Comparison of ENCODE assay signal across 15 mouse cellular contexts in genomic region chr14:56186946-56187345, GRCm38 (mm10). TPM values are rescaled to one million over a fixed set of nuclear protein-coding genes. Genes with fewer than 3 reads are reported as not detected.
DNase-seq lines count a peak whose midpoint lies in the region; ATAC-seq and TF ChIP-seq lines count a peak whose summit lies in the region.
"Had no signal": no experiment of that assay in that cellular context is flagged by ENCODE, and none has a peak within 500 bp of the region (broad histone marks: within the 10 kb centered on the region; RNA-seq: fewer than 3 reads in every experiment).

No protein-coding gene starts in this region.

- TF ChIP-seq CTCF in kidney, adult 2 months (conservative IDR thresholded peaks at IDR 0.05; ENCODE audit: insufficient read depth, insufficient read length, low read depth, low read length), result 0 out of 2 replicates have a peak, but pooled peaks have one; percentile 17
- no peak for TF ChIP-seq CTCF in thymus, adult 2 months (IDR thresholded peaks at IDR 0.05; ENCODE audit: borderline replicate concordance, control insufficient read depth, extremely low read depth, insufficient read depth, low read length, poor library complexity)

- no peaks in the 10 kb centered on the region for H3K36me3 ChIP-seq in kidney, adult 2 months (ENCODE audit: control insufficient read depth, insufficient read depth, low read length)
- no peaks in the 10 kb centered on the region for H3K36me3 ChIP-seq in thymus, adult 2 months (ENCODE audit: control insufficient read depth, insufficient read depth, low read length)
- H3K36me3 ChIP-seq: heart, embryonic 15.5 days; limb, embryonic 15.5 days had no signal

- no peaks in the 10 kb centered on the region for H3K4me1 ChIP-seq in kidney, adult 2 months (ENCODE audit: control insufficient read depth, insufficient read depth, low read length)
- H3K4me1 ChIP-seq in thymus, adult 2 months (replicated peaks; ENCODE audit: control insufficient read depth, insufficient read depth, low read length), result no peaks in the 10 kb centered on the region
- H3K4me1 ChIP-seq: heart, embryonic 15.5 days; limb, embryonic 15.5 days had no signal

- no peak for ATAC-seq in erythroblast, adult 5-6 weeks (replicated peaks; ENCODE audit: low FRiP score, poor library complexity, severe bottlenecking)
- ATAC-seq: inflammation-experienced regulatory T-cells, adult 6 months had no signal

- DNase-seq in kidney, adult 2 months, result no peak
- DNase-seq in kidney, adult 8-10 months, result no peak
- peak; percentile 17 for DNase-seq in thymus, adult 2 months
- DNase-seq in thymus, adult 18-20 months, result no peak
- peak; percentile 29 for DNase-seq in adrenal gland, postnatal 25 days
- DNase-seq in right cerebral cortex, postnatal 4 days, result no peak

- no peaks in the 10 kb centered on the region for H3K27me3 ChIP-seq in kidney, adult 2 months (replicated peaks; ENCODE audit: control insufficient read depth, insufficient read depth, low read length)
- H3K27me3 ChIP-seq in thymus, adult 2 months (ENCODE audit: control insufficient read depth, insufficient read depth, low read length), result no peaks in the 10 kb centered on the region
- H3K27me3 ChIP-seq: heart, embryonic 15.5 days; limb, embryonic 15.5 days had no signal

- H3K4me3 ChIP-seq in kidney, adult 2 months (ENCODE audit: insufficient read depth, low read depth, low read length), result no peak overlapping the region
- H3K4me3 ChIP-seq in thymus, adult 2 months (ENCODE audit: control insufficient read depth, insufficient read depth, low read length), result no peak overlapping the region
- H3K4me3 ChIP-seq: heart, embryonic 15.5 days; limb, embryonic 15.5 days had no signal

- TF ChIP-seq POLR2A in kidney, adult 2 months (IDR thresholded peaks at IDR 0.05; ENCODE audit: low read depth, low read length), result no peak
- no peak for TF ChIP-seq POLR2A in thymus, adult 2 months (IDR thresholded peaks at IDR 0.05; ENCODE audit: control insufficient read depth, extremely low read depth, insufficient read depth, low read length, poor library complexity)

- H3K27ac ChIP-seq in kidney, adult 2 months (ENCODE audit: insufficient read depth, low read depth, low read length), result no peak overlapping the region
- H3K27ac ChIP-seq in thymus, adult 2 months (ENCODE audit: control insufficient read depth, insufficient read depth, low read length), result no peak overlapping the region
- H3K27ac ChIP-seq: heart, embryonic 15.5 days; limb, embryonic 15.5 days had no signal

- WGBS in kidney, adult 2 months, result 55% methylated on average over 6 of the region's 6 CpGs
- 62% methylated on average over 6 of the region's 6 CpGs for WGBS in thymus, adult 2 months

RNA-seq across cellular contexts. Expression of gene Gzmn, which starts 12.5 kb away (rescaled TPM):
- not detected in 2 replicates for polyA plus RNA-seq in kidney, adult 2 months (2012; rRNA removed)
- not detected in 2 replicates for polyA plus RNA-seq in thymus, adult 2 months (2012; rRNA removed)
- not detected in 2 replicates for total RNA-seq in adrenal gland, postnatal 25 days (2021)
- total RNA-seq in erythroblast, adult 5-6 weeks (2015; ENCODE audit: low replicate concordance), result not detected in 2 replicates
- total RNA-seq in erythroblast, adult 5-6 weeks (2017; ENCODE audit: low replicate concordance), result not detected in 2 replicates
- total RNA-seq: layer of hippocampus, adult 8-10 months had no signal
- polyA plus RNA-seq: embryonic facial prominence, embryonic 14.5 days; heart, embryonic 15.5 days; inflammation-experienced regulatory T-cells, adult 6 months; limb, embryonic 15.5 days; midbrain, embryonic 11.5 days; neural tube, embryonic 14.5 days; stomach, embryonic 14.5 days had no signal

RNA-seq across cellular contexts. Expression of gene Gzmf, which starts 24.3 kb away (rescaled TPM):
- polyA plus RNA-seq in kidney, adult 2 months (2012; rRNA removed), result not detected in 2 replicates
- polyA plus RNA-seq in thymus, adult 2 months (2012; rRNA removed), result 0.24 TPM in 1 of 2 replicates, not detected in the other
- total RNA-seq in adrenal gland, postnatal 25 days (2021), result not detected in 2 replicates
- not detected in 2 replicates for total RNA-seq in erythroblast, adult 5-6 weeks (2015; ENCODE audit: low replicate concordance)
- not detected in 2 replicates for total RNA-seq in erythroblast, adult 5-6 weeks (2017; ENCODE audit: low replicate concordance)
- total RNA-seq: layer of hippocampus, adult 8-10 months had no signal
- polyA plus RNA-seq: embryonic facial prominence, embryonic 14.5 days; heart, embryonic 15.5 days; inflammation-experienced regulatory T-cells, adult 6 months; limb, embryonic 15.5 days; midbrain, embryonic 11.5 days; neural tube, embryonic 14.5 days; stomach, embryonic 14.5 days had no signal

RNA-seq across cellular contexts. Expression of gene Gzmg, which starts 27.6 kb away (rescaled TPM):
- not detected in 2 replicates for polyA plus RNA-seq in kidney, adult 2 months (2012; rRNA removed)
- polyA plus RNA-seq in thymus, adult 2 months (2012; rRNA removed), result not detected in 2 replicates
- not detected in 2 replicates for total RNA-seq in adrenal gland, postnatal 25 days (2021)
- total RNA-seq in erythroblast, adult 5-6 weeks (2015; ENCODE audit: low replicate concordance), result not detected in 2 replicates
- not detected in 2 replicates for total RNA-seq in erythroblast, adult 5-6 weeks (2017; ENCODE audit: low replicate concordance)
- total RNA-seq: layer of hippocampus, adult 8-10 months had no signal
- polyA plus RNA-seq: embryonic facial prominence, embryonic 14.5 days; heart, embryonic 15.5 days; inflammation-experienced regulatory T-cells, adult 6 months; limb, embryonic 15.5 days; midbrain, embryonic 11.5 days; neural tube, embryonic 14.5 days; stomach, embryonic 14.5 days had no signal

RNA-seq across cellular contexts. Expression of gene Gzmc, which starts 47.5 kb away (rescaled TPM):
- polyA plus RNA-seq in kidney, adult 2 months (2012; rRNA removed), result not detected in 2 replicates
- 0.54 and 0.60 TPM in 2 replicates for polyA plus RNA-seq in thymus, adult 2 months (2012; rRNA removed)
- not detected in 2 replicates for total RNA-seq in adrenal gland, postnatal 25 days (2021)
- not detected in 2 replicates for total RNA-seq in erythroblast, adult 5-6 weeks (2015; ENCODE audit: low replicate concordance)
- total RNA-seq in erythroblast, adult 5-6 weeks (2017; ENCODE audit: low replicate concordance), result not detected in 2 replicates
- total RNA-seq: layer of hippocampus, adult 8-10 months had no signal
- polyA plus RNA-seq: heart, embryonic 15.5 days; midbrain, embryonic 11.5 days; neural tube, embryonic 14.5 days; stomach, embryonic 14.5 days had no signal

RNA-seq across cellular contexts. Expression of gene Gzmd, which starts 54.5 kb away (rescaled TPM):
- not detected in 2 replicates for polyA plus RNA-seq in kidney, adult 2 months (2012; rRNA removed)
- polyA plus RNA-seq in thymus, adult 2 months (2012; rRNA removed), result not detected in 2 replicates
- total RNA-seq in adrenal gland, postnatal 25 days (2021), result not detected in 2 replicates
- not detected in 2 replicates for total RNA-seq in erythroblast, adult 5-6 weeks (2015; ENCODE audit: low replicate concordance)
- not detected in 2 replicates for total RNA-seq in erythroblast, adult 5-6 weeks (2017; ENCODE audit: low replicate concordance)
- total RNA-seq: layer of hippocampus, adult 8-10 months had no signal
- polyA plus RNA-seq: embryonic facial prominence, embryonic 14.5 days; heart, embryonic 15.5 days; inflammation-experienced regulatory T-cells, adult 6 months; limb, embryonic 15.5 days; midbrain, embryonic 11.5 days; neural tube, embryonic 14.5 days; stomach, embryonic 14.5 days had no signal

Comparison
In these comparisons a context has a peak if more than half of its experiments do, and no peak if none do; other contexts are left out.
1. DNase-seq: peak in thymus, adult 2 months (single experiment) and adrenal gland, postnatal 25 days (single experiment); none in kidney, adult 2 months (single experiment), kidney, adult 8-10 months (0 of 2), thymus, adult 18-20 months (0 of 2) and right cerebral cortex, postnatal 4 days (single experiment).